Mouse (Mus musculus): Measurements from ENCODE around the gene Keg1. TPM values are rescaled to one million over a fixed set of nuclear protein-coding genes. Genes with fewer than 3 reads are reported as not detected.

Keg1 gene
- polyA plus RNA-seq (2014; fragmentation: Illumina TruSeq; extraction: RNeasy Lipid Tissue Mini Kit (QIAGEN cat#74804); ENCODE audit: insufficient read depth, low read depth, low replicate concordance), result not detected

DNA sequence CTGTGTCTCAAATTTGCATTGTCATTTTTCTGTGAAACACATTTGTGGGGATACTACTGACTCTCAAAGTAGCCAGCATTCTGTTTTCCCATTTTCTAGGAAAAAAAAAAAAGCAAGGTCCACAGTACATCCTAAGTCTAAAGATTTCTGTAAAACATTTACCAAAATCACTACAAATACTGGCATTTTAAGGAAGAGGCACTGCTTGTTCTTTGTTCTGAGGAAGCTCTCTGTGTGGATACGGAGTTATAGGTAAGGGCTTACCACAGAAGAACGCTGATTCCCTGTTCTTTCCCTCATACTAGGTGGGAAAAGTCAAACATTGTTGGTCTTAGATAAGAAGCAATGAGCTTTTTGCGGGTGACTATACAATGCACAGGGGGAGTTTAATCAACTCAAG is at the start of gene Keg1:
Gene Keg1, plus strand, starts transcription at position 197 of the 400 bp plus-strand sequence.

DNA sequence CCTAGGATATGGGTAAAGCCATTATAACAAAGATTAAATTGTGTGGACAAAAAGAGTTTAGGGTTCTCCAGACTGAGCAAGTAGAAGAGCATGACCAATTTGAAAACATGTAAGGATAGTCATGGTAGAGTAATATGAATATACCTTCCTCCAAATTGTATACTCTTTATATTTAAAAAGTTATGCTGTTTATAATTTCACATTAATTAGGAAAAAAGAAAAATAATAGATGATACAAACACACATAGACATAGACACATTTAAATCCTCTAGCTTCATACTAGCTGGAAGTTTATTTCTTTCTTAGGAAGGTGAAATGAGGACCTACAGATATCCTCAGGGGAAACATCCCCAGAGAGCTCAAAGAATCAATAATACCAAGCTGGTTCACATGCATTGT is 25.4 kb upstream of the Keg1 start, which contains the start of gene Olfr1442:
Gene Olfr1442, plus strand, starts transcription at position 301 of the 400 bp plus-strand sequence.

DNA sequence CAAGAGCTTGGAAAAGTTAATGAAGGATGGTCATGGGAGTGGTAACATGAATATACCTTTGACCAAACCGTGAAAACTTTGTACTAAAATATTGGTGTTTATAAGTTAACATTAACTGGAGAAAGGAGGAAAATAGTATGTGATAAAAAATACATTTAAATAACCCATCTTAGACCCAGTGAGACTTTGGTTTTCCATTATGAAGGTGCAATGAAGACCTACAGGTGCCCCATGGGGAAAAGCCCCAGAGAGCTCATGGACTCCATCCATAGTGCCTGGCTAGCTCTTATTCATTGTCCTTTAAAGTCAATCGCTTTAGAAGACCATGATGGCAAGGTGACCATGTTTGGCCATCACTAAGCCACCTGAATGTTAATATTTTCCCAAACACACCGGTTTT is 17.8 kb upstream of the Keg1 start, which contains the start of gene Olfr1443:
Gene Olfr1443, plus strand, starts transcription at position 301 of the 400 bp plus-strand sequence.

DNA sequence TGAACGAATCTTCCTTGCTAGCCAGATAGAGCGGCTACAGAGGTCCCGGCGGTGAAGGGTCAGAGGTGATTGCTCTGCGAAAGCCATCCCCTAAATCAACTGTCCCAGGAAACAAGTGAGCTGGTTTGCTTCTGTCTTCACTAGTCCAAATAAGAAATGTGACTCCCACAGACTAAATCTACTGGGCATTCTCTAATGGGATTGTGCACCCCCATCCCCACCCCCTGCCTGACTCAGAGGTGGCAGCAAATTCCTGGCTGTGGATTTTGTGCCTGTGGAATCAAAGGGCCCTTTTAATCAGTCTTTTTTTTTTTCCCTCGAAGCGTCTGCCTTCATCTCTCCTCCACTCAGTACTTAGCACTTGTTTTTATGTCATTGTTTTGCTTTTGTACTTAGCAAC is 69.7 kb downstream of the Keg1 start, which contains the start of gene Cntf:
Gene Cntf, minus strand, starts transcription at position 325 of the 400 bp plus-strand sequence.

Other genes starting within 250 kb of the Keg1 start
- 54.1 TPM for gene Mpeg1, start 235.0 kb upstream of the Keg1 start, polyA plus RNA-seq (2014; fragmentation: Illumina TruSeq; extraction: RNeasy Lipid Tissue Mini Kit (QIAGEN cat#74804); ENCODE audit: insufficient read depth, low read depth, low replicate concordance)
- 8.0 TPM for gene Dtx4, start 194.3 kb upstream of the Keg1 start, polyA plus RNA-seq (2014; fragmentation: Illumina TruSeq; extraction: RNeasy Lipid Tissue Mini Kit (QIAGEN cat#74804); ENCODE audit: insufficient read depth, low read depth, low replicate concordance)
- gene Fam111a, start 150.0 kb upstream of the Keg1 start, polyA plus RNA-seq (2014; fragmentation: Illumina TruSeq; extraction: RNeasy Lipid Tissue Mini Kit (QIAGEN cat#74804); ENCODE audit: insufficient read depth, low read depth, low replicate concordance), result 11.4 TPM
- gene Gm4952, start 95.8 kb upstream of the Keg1 start, polyA plus RNA-seq (2014; fragmentation: Illumina TruSeq; extraction: RNeasy Lipid Tissue Mini Kit (QIAGEN cat#74804); ENCODE audit: insufficient read depth, low read depth, low replicate concordance), result not detected
- gene Glyat, start 62.5 kb upstream of the Keg1 start, polyA plus RNA-seq (2014; fragmentation: Illumina TruSeq; extraction: RNeasy Lipid Tissue Mini Kit (QIAGEN cat#74804); ENCODE audit: insufficient read depth, low read depth, low replicate concordance), result not detected
- gene Olfr1442, start 25.3 kb upstream of the Keg1 start, polyA plus RNA-seq (2014; fragmentation: Illumina TruSeq; extraction: RNeasy Lipid Tissue Mini Kit (QIAGEN cat#74804); ENCODE audit: insufficient read depth, low read depth, low replicate concordance), result not detected
- not detected for gene Olfr1443, start 17.7 kb upstream of the Keg1 start, polyA plus RNA-seq (2014; fragmentation: Illumina TruSeq; extraction: RNeasy Lipid Tissue Mini Kit (QIAGEN cat#74804); ENCODE audit: insufficient read depth, low read depth, low replicate concordance)
- gene Cntf, start 69.8 kb downstream of the Keg1 start, polyA plus RNA-seq (2014; fragmentation: Illumina TruSeq; extraction: RNeasy Lipid Tissue Mini Kit (QIAGEN cat#74804); ENCODE audit: insufficient read depth, low read depth, low replicate concordance), result 1.2 TPM
- 25.7 TPM for gene Zfp91, start 100.3 kb downstream of the Keg1 start, polyA plus RNA-seq (2014; fragmentation: Illumina TruSeq; extraction: RNeasy Lipid Tissue Mini Kit (QIAGEN cat#74804); ENCODE audit: insufficient read depth, low read depth, low replicate concordance)
- 7.3 TPM for gene Lpxn, start 100.4 kb downstream of the Keg1 start, polyA plus RNA-seq (2014; fragmentation: Illumina TruSeq; extraction: RNeasy Lipid Tissue Mini Kit (QIAGEN cat#74804); ENCODE audit: insufficient read depth, low read depth, low replicate concordance)
- not detected for gene Gm5244, start 150.9 kb downstream of the Keg1 start, polyA plus RNA-seq (2014; fragmentation: Illumina TruSeq; extraction: RNeasy Lipid Tissue Mini Kit (QIAGEN cat#74804); ENCODE audit: insufficient read depth, low read depth, low replicate concordance)
- gene Olfr1444, start 161.5 kb downstream of the Keg1 start, polyA plus RNA-seq (2014; fragmentation: Illumina TruSeq; extraction: RNeasy Lipid Tissue Mini Kit (QIAGEN cat#74804); ENCODE audit: insufficient read depth, low read depth, low replicate concordance), result not detected
- not detected for gene Olfr1445, start 188.1 kb downstream of the Keg1 start, polyA plus RNA-seq (2014; fragmentation: Illumina TruSeq; extraction: RNeasy Lipid Tissue Mini Kit (QIAGEN cat#74804); ENCODE audit: insufficient read depth, low read depth, low replicate concordance)
- not detected for gene Olfr1446, start 197.7 kb downstream of the Keg1 start, polyA plus RNA-seq (2014; fragmentation: Illumina TruSeq; extraction: RNeasy Lipid Tissue Mini Kit (QIAGEN cat#74804); ENCODE audit: insufficient read depth, low read depth, low replicate concordance)
- gene Olfr1447, start 208.0 kb downstream of the Keg1 start, polyA plus RNA-seq (2014; fragmentation: Illumina TruSeq; extraction: RNeasy Lipid Tissue Mini Kit (QIAGEN cat#74804); ENCODE audit: insufficient read depth, low read depth, low replicate concordance), result not detected
- not detected for gene Olfr1448, start 228.6 kb downstream of the Keg1 start, polyA plus RNA-seq (2014; fragmentation: Illumina TruSeq; extraction: RNeasy Lipid Tissue Mini Kit (QIAGEN cat#74804); ENCODE audit: insufficient read depth, low read depth, low replicate concordance)
- gene Olfr1449, start 235.1 kb downstream of the Keg1 start, polyA plus RNA-seq (2014; fragmentation: Illumina TruSeq; extraction: RNeasy Lipid Tissue Mini Kit (QIAGEN cat#74804); ENCODE audit: insufficient read depth, low read depth, low replicate concordance), result not detected